Mouse (Mus musculus) brain, embryonic 14.5 days (tissue): Measurements from ENCODE around the gene Gemin6.

Source experiments
- CTCF ChIP-seq: fragments of 200-500 bp; IDR thresholded peaks from 2 replicates; pipeline ENCODE4 v1.5.1; 2012; ENCODE audit warnings: inconsistent platforms, mild to moderate bottlenecking, moderate library complexity, borderline replicate concordance; ENCODE audit not compliant: insufficient read depth, insufficient read length; ENCODE audit errors: extremely low read depth
- POLR2A ChIP-seq: fragments of 200-500 bp; IDR thresholded peaks from 2 replicates; pipeline ENCODE4 v1.6.1; 2012; ENCODE audit warnings: mild to moderate bottlenecking, inconsistent platforms, borderline replicate concordance; ENCODE audit not compliant: poor library complexity, insufficient read depth, insufficient read length, severe bottlenecking; ENCODE audit errors: extremely low read depth

DNA sequence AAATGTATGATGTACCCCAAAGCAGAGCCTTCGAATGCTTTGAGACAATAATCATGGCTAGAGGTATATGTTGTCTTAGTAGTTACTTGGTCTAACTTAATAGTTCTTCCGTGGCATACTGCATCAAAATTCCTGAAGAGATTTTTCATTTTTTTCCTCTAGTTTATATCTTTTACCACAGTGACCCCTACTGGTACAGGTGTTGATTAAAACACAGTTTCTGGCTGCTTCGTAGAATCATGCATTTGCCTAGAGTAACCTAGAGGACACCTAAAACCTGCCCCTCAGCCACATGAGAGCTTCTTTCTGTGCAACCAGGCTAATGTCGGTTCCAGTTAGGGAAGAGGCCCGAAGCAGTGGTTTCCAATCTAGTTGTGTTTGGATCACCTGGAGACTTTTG lies 31.2 kb upstream of the Gemin6 start:
- TF ChIP-seq POLR2A (no peak), CTCF (peak; percentile 9; the same call in 1 of the 2 replicates)
